Mouse (Mus musculus) MEL (cell line): ENCODE results near the gene St6gal1.

Experiments
- CTCF ChIP-seq, 3 experiments: IDR thresholded peaks in 2 of 3; conservative IDR thresholded peaks in 1 of 3; 2 replicates each; pipeline ENCODE4 v1.5.1; 2011 to 2012; ENCODE audit warnings: low read length in 3 of 3, low read depth in 2 of 3, mild to moderate bottlenecking in 2 of 3, improper control_type of control experiment in 1 of 3, inconsistent platforms in 1 of 3, mixed read lengths in 1 of 3, moderate library complexity in 1 of 3; ENCODE audit not compliant: control insufficient read depth in 1 of 3, insufficient read depth in 1 of 3, poor library complexity in 1 of 3, severe bottlenecking in 1 of 3
- POLR2A ChIP-seq, 2 experiments: IDR thresholded peaks; 2 replicates each; pipeline ENCODE4 v1.6.1; 2011 to 2012; ENCODE audit warnings: low read length in 2 of 2, mild to moderate bottlenecking in 2 of 2, control low read depth in 1 of 2, improper control_type of control experiment in 1 of 2, low read depth in 1 of 2, moderate library complexity in 1 of 2; ENCODE audit not compliant: control insufficient read depth in 1 of 2, insufficient read depth in 1 of 2, poor library complexity in 1 of 2

DNA sequence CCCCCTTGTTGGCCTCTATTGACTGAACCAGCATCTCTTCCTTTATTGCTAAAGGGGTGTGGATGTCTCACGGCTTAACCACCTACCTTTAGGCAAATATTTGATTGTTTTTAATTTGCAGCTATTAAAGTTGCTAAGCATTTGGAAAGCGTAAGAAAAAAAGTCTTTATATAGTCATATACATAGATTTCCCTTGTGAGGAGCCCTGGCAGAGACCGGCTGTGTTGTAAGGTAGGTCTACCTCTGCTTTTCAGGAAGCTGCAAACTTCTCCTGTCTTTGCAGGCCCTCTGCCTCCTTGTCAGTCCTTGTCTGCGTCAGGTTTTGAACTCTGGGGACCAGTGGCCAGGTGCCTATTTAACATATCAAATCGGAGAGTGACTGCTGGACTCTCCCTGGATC is 38.3 kb downstream of the St6gal1 start:
- no peak for TF ChIP-seq POLR2A (IDR thresholded peaks at IDR 0.05; ENCODE audit: control insufficient read depth in 1 of 2, insufficient read depth in 1 of 2, low read depth in 1 of 2, low read length in 2 of 2, poor library complexity in 1 of 2)
- TF ChIP-seq CTCF (IDR thresholded peaks at IDR 0.05 in 2 of 3, conservative IDR thresholded peaks at IDR 0.05 in 1 of 3; ENCODE audit: control insufficient read depth in 1 of 3, insufficient read depth in 1 of 3, low read depth in 2 of 3, low read length in 3 of 3, poor library complexity in 1 of 3, severe bottlenecking in 1 of 3) = no peak
